Mouse (Mus musculus) brain, embryonic 18.5 days (tissue): ENCODE results near the gene Dpy19l3.

Experiments used
- DNase-seq: peaks from one replicate; pipeline ENCODE4 v3.0.0-alpha.2; 2012; ENCODE audit warnings: low read depth, low spot score

Dpy19l3 gene

GRCm38 (mm10) chr7:35688781-35689349, 65.4 kb downstream of the Dpy19l3 start:
- no peak for DNase-seq

- DNase-seq, result no peak
These were observed 66.0 kb downstream of the Dpy19l3 start for GRCm38 (mm10) chr7:35688276-35688675.

- DNase-seq, result no peak
These were observed 67.0 kb downstream of the Dpy19l3 start for GRCm38 (mm10) chr7:35687229-35687628.

DNA sequence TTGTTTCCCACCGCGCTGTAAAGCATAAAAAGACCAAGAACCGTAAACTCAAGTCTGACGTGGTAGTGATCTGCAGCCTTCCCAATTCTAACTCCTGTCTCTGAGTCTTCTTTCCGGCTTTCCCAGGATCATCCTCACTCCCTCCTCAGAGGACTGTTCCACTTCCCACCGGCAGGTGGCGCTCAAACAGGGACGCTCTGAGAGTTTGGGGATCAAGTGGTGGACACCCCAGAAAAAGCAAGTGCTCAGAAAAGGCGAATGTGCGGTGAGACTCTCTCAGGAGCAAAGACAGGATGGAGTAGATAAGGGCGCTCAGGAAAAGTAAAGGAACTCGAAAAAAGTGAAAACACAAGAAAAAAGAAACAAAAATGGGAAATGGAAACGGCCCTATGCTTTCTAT, 67.5 kb downstream of the Dpy19l3 start:
- DNase-seq, result no peak

DNA sequence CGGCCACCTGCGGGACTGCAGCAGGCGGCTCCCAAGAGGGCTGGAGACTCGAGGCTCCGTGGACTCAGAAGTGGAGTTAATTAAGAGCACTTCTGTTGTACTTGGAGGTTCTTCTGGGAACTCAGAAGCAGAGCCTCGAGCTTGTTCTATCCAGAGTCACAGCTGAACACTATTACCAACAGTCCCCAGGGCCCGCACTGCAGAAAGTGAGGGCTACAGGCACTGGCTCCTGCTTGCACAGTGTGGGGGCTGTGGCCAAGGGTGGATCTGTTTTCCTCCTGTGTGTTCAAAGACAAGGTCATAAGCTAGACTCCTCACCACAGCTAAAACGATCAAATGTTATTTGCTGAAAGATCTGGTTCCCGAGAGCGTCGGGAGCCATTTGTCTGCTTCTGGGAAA, 68.0 kb downstream of the Dpy19l3 start:
- no peak for DNase-seq

DNA sequence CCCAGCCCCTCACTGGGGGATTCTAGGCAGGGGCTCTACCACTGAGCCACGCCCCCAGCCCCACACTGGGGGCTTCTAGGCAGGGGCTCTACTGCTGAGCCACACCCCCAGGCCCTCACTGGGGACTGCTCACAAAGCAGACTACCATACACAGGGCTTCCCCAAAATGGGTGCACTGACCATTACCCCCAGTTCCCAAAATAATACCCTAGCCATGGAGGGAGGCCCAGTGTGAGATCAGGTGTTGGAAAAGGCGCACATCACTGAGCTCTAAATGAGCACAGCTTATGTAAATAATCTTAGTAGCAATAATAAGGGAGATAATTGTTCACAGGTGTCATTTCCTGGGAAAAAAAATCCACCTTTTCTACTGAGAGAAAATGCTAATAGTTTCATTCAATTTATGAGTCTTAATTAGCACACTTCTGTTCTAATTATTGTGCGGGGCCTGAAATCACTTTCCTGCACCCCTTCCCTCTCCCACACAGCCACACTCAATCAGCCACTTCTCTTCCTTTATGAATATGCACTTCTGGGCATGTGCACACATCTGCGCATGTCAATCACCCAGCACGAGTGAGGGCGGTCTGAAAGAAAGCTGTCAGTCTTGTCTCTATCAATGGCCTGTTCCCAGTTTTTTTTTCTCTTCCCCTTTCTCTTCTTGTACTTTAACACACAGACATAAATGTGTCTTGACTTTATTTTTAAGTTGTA, 70.7 kb downstream of the Dpy19l3 start:
- no peak for DNase-seq

- no peak for DNase-seq
These were observed 72.7 kb downstream of the Dpy19l3 start for GRCm38 (mm10) chr7:35681559-35681958.

GRCm38 (mm10) chr7:35678976-35679375, 75.3 kb downstream of the Dpy19l3 start:
- no peak for DNase-seq

DNA sequence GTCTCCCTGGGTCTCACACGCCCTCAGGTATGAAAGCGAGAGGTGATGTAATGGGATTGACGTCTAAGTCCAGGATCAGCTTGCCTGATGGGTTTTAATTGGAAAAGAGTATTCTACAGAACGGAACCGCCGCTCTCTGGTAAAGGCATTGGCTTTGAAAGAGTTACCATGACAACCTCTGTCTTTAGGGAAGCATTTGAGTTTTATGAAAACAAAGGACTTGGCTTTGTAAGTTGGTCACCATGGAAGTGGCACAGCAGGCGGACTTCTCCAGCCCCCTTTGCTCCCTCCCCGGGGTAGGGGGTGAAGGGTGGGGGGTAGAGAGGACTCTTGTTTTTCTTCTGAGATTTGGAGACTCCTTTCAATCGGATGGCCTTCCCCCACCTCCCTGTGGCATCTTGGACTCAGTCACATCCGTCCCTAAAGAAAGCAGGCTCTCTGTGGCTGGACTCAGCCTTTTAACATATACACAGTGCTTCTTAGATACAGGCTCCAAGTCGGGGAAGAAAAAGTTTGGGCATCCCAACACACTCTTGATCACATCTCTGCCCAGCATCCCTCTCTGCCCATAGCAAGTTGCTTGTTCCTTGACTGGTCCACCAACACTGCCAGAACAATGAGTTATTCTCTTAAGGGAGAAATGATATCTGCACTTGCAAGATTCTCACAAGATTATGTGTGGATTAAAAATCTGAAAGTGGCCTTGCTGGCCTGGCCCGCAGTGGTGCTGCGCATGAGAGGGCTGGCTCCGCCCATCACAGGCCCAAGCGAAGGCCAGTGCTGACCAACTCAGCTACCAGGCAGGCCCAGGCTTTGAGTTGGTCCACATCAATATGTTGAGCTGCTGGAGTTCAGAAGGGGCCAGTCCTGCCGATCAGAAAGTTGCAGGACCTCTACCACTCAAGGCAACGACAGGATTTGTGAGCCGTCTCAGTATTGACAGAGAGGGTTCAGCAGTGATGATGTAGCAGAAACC, 85.9 kb downstream of the Dpy19l3 start:
- peak; percentile 59 for DNase-seq

- no peak for DNase-seq
These were observed 90.4 kb downstream of the Dpy19l3 start for GRCm38 (mm10) chr7:35663790-35664376.

DNA sequence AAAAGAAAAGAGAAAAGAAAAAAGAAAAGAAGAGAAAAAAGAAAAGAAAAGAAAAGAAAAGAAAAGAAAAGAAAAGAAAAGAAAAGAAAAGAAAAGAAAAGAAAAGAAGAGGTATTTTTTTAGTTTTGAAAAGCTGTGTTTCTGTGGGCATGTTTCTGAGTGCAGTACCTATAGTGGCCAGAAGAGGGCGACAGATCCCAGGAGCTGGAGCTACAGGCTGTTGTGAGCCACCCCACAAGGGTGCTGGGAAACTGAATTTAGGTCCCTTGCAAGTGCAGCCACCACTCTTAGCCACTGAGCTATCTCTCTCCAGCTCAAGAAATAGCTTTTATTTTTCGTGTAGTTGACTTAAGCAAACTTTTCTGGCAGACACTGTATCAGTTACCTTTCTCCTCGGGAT, 95.1 kb downstream of the Dpy19l3 start:
- DNase-seq, result no peak

DNA sequence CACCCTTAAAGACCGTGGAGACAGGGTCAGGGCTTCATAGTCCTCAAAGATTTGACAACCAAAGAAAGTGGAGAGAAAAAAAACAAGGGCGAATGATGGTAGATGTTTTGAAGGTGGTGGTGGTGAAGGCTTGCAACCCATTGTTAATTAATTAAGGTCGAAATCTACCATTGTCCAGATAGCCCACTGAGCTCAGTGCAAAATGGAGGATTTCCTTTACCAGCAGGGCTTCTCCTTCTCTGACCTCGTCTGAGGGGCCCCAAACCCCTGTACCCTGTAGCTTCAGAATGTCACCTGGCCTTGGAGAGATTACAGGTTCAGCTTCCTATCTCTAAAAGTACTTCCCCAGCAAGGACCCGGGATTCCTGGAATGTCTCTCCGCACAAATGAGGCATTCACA, 96.4 kb downstream of the Dpy19l3 start:
- no peak for DNase-seq

GRCm38 (mm10) chr7:35651583-35652270, 102.5 kb downstream of the Dpy19l3 start:
- DNase-seq, result no peak

DNA sequence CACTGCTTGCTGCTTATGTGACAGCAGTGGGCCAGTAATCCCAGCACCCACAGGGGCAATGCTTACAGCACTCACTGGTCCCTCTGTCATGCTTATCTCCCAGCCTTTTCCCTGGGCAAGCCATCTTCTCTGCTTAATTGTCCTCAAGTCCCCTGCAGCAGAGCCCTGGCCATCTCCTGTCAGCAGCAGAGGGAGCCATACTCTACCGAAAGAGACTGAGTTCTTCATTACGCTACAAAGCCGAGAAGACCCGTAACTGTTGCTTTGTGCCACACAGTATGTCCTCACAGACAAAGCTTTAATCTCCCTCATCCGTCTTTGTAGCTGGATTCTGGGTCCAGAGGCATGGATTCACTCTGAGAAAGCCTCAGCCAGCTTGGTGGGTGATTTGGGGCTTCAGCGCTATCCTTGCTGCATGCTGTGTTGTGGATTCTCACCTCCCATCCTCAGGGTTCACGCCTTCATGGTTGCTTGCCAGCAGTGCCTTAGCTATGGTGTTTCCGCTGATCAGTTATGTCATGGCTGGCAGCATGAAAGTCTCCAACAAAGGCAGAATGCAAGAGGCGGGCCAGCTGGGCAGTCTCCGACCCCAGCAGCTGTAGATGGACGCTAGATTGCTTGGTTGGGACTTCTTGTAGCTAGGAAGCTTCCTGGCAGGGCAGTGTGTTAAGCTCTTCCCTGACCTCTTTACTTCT, 103.4 kb downstream of the Dpy19l3 start:
- DNase-seq, result no peak

- no peak for DNase-seq
These were observed 105.2 kb downstream of the Dpy19l3 start for GRCm38 (mm10) chr7:35649071-35649470.

DNA sequence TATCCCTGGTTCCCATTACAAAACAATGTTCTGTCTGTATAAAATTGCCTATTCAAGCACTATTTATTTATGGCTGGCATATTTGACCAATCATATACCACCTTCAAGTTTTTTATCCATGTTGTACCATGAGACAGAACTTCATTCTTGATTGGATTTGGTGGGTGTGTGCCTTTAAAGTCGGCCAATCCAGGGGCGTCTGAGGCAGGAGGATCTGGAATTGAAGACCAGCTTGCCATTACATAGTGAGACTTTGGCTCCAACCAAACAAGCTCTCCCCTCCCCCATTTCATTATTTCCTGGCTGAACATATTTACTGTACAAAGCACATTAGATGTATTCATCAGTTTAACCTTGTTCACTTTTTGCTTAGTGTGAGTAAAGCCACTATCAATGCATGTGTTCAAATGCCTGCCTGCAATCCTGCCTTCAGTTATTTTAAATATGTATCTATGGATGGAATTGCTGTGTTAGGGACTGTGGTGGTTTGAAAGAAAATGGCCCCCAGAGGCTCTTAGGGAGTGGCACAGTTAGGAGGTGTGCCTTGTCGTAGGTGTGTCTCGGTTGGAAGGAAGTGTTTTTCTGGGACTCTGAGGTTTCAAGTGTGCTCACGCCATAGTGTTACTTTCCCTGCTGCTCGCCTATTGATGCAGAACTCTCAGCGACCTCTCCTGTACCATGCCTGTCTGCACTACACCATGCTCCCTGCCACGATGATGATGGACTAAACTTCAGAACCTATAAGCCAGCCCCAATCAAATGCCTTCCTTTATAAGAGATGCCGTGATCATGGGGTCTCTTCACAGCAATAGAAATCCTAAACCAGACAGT, 105.8 kb downstream of the Dpy19l3 start:
- no peak for DNase-seq

DNA sequence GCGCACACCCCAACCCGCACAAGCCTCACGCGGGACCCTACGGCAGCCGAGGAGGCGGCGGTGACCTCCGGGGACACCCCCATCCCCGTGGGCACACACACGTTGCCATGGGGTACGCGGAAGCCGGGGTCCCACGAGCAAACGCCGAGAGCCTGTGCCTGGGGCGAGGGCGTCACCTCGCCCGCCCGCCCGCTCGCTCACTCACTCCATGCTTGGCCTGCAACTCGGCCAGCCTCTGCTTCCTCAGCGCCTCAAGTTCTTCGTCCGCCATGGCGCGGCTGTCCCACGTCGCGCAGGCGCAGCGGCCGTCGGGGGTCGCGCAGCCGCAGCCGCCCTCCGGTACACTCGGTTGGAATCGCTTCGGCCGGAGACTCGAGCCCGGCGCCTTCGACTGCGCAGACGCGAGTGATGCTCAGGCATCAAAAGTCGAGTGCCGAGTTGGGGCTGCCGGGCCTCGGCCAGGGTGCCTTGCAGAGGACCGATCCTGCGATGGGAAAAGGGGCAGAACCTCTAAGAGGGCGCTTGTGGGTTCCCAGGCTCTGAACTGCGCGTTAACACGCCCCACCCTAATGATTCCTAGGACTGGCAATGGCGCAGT, 107.1 kb downstream of the Dpy19l3 start, which contains the start of gene Pdcd5:
Gene Pdcd5 (minus strand): TSS at position 421 of the 598 bp plus-strand sequence.
- peak; percentile 93 for DNase-seq

- no peak for DNase-seq
These were observed 107.8 kb downstream of the Dpy19l3 start for GRCm38 (mm10) chr7:35646317-35647081.

- no peak for DNase-seq
These were observed 114.2 kb downstream of the Dpy19l3 start for GRCm38 (mm10) chr7:35640072-35640471.
